Mouse (Mus musculus) midbrain, embryonic 16.5 days (tissue): ENCODE results near the gene Smarcad1. TPM values are rescaled to one million over a fixed set of nuclear protein-coding genes. Genes with fewer than 3 reads are reported as not detected.

Source experiments
- ATAC-seq: fragments of 200-750 bp; cut with Nextera tagmentation; 2 replicates; pipeline ENCODE4 v1.8.0; 2017; ENCODE audit warnings: moderate TSS enrichment
- H3K27ac ChIP-seq: fragments of 300-500 bp; sonication (generic); 2 replicates; pipeline ENCODE4 v1.5.1; 2014; ENCODE audit warnings: mild to moderate bottlenecking, low read length, mixed read lengths
- H3K27me3 ChIP-seq: fragments of 300-500 bp; sonication (generic); 2 replicates; pipeline ENCODE4 v1.6.1; 2014; ENCODE audit warnings: low read depth, low read length, mixed read lengths; ENCODE audit not compliant: control insufficient read depth, insufficient read depth
- H3K36me3 ChIP-seq: fragments of 300-500 bp; sonication (generic); 2 replicates; pipeline ENCODE4 v1.6.1; 2014; ENCODE audit warnings: mild to moderate bottlenecking, low read length, moderate library complexity, mixed read lengths; ENCODE audit not compliant: control insufficient read depth, insufficient read depth
- H3K4me1 ChIP-seq: fragments of 300-500 bp; sonication (generic); 2 replicates; pipeline ENCODE4 v1.6.1; 2014; ENCODE audit warnings: mild to moderate bottlenecking, low read length, mixed read lengths; ENCODE audit not compliant: control insufficient read depth, insufficient read depth
- H3K4me2 ChIP-seq: fragments of 300-500 bp; sonication (generic); 2 replicates; pipeline ENCODE4 v1.6.1; 2014; ENCODE audit warnings: mild to moderate bottlenecking, low read length, mixed read lengths
- H3K4me3 ChIP-seq: fragments of 300-500 bp; sonication (generic); 2 replicates; pipeline ENCODE4 v1.5.1; 2014; ENCODE audit warnings: low read depth, mild to moderate bottlenecking, low read length, moderate library complexity, mixed read lengths
- H3K9ac ChIP-seq: fragments of 300-500 bp; sonication (generic); 2 replicates; pipeline ENCODE4 v1.6.1; 2014; ENCODE audit warnings: low read depth, low read length, mixed read lengths
- H3K9me3 ChIP-seq: fragments of 300-500 bp; sonication (generic); replicated peaks from 2 replicates; pipeline ENCODE4 v1.6.1; 2014; ENCODE audit warnings: mild to moderate bottlenecking, low read length, mixed read lengths; ENCODE audit not compliant: control insufficient read depth, poor library complexity, severe bottlenecking
- WGBS: fragments of 180-500 bp; shearing (Covaris S2); extraction: QIAGEN DNeasy Blood & Tissue Kit; methylation state at CpG from one replicate; pipeline ENCODE4 v1.1.7; 2014; 5-methylcytosine and 5-hydroxymethylcytosine counted together
- polyA plus RNA-seq: library from polyadenylated mRNA; unstranded; fragments of >200 nt; fragmentation: Nextera tagmentation; extraction: Ambion mirVana; gene quantifications from 2 replicates; pipeline ENCODE4 v1.2.1, GENCODE M21; 2015

Smarcad1 gene
- polyA plus RNA-seq, 1 experiment from 2014 or later, result 52.2 TPM

DNA sequence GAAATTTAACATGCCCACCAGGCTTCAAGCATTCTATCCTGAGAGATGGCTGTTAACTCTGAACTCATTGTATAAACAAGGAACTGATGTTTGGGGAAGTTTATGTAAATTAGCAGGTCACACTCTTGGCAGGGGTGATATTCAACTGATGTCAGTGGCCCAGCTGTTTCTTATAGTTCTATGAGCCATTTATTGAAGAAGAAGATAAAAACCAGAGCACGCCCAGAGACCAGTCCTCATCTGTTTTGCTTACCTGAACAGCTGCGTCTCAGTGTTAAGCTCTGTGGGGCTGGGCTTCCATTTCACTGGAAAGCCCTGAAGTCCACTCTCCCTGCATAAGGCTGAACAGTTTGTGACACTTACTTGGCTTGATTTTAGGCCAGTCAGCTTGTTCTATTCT, 95.4 kb downstream of the Smarcad1 start:
- H3K27ac ChIP-seq, result peak overlapping the region; percentile 10; the same call in 1 of the 2 replicates
- no peaks in the 10 kb centered on the region for H3K9me3 ChIP-seq
- H3K9ac ChIP-seq, result no peak overlapping the region
- peak; percentile 49; the same call in 1 of the 2 replicates for ATAC-seq
- H3K36me3 ChIP-seq, result no peaks in the 10 kb centered on the region
- H3K4me1 ChIP-seq, result 0 out of 2 replicates have a peak, but pooled peaks cover 3% of the 10 kb centered on the region
- no peak overlapping the region for H3K4me2 ChIP-seq
- WGBS, result 31% methylated on average over 2 of the region's 2 CpGs
- H3K27me3 ChIP-seq, result no peaks in the 10 kb centered on the region
- H3K4me3 ChIP-seq, result no peak overlapping the region

GRCm38 (mm10) chr6:65138243-65138642, 95.9 kb downstream of the Smarcad1 start:
- ATAC-seq, result no peak
- H3K36me3 ChIP-seq, result no peaks in the 10 kb centered on the region
- H3K9me3 ChIP-seq, result no peaks in the 10 kb centered on the region
- H3K4me1 ChIP-seq, result 0 out of 2 replicates have a peak, but pooled peaks cover 3% of the 10 kb centered on the region
- H3K9ac ChIP-seq, result no peak overlapping the region
- no peak overlapping the region for H3K27ac ChIP-seq
- no peak overlapping the region for H3K4me2 ChIP-seq
- H3K4me3 ChIP-seq, result no peak overlapping the region
- H3K27me3 ChIP-seq, result no peaks in the 10 kb centered on the region
- 51% methylated on average over 1 of the region's 1 CpGs for WGBS

DNA sequence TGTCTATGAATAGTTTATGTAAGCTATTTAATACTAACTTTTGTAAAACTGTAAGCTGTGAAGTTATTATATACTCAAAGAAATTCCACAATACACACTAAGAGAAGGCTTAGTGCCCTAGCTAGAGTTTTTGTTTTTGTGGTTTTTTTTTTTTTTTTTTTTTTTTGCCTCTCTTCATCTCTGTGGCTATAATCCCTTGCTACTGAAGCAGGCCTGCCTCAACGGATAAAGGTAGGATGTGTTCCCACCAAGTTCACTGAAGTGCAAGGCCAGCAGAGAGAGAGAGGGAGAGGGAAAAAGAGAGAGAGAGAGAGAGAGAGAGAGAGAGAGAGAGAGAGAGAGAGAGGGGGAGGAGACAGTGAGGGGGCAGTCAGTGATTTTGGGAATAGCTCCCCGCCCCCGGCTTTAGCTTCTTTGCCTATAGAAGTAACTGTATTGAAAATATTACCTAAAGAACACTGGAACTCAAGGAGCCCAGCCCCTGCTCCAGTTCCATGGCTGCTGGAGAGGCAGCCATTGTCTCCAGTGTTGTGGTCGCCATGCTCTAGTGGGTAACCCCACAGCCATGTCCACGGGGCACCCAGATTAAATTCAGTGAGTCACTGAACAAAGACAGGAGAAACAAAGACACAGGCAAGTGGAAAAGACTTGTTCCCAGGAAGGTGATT, 97.8 kb downstream of the Smarcad1 start:
- Histone ChIP-seq H3K27ac (no peak overlapping the region), H3K27me3 (no peaks in the 10 kb centered on the region), H3K4me3 (no peak overlapping the region), H3K4me2 (no peak overlapping the region), H3K9me3 (no peaks in the 10 kb centered on the region), H3K4me1 (peaks cover 7% of the 10 kb centered on the region; the same call in 1 of the 2 replicates), H3K36me3 (no peaks in the 10 kb centered on the region), H3K9ac (no peak overlapping the region)
- ATAC-seq, result 0 out of 2 replicates have a peak, but pooled peaks have one; percentile 30
- WGBS, result 16% methylated on average over 5 of the region's 5 CpGs

DNA sequence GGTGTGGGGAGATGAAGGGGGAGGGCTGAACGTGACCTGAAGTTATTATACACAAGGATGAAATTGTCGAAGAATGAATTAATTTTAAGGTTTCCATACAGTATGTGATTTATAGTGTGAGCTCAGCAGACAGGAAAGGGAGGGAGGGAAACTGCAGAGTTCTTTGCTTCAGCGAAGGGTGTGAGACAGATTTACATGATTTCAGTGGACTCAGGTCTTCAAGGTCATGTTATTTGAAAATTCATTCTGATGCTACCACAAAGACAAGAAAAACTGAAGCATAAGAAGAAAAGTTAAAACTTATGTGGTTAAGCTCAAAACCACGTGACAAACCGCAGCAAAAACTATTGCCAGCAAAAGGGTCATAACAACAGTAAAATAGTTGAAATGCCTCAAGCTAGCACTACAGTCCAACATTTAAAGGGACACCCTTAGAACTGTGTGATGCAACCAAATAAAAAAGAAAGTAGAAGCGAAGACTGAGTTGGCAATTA, 98.4 kb downstream of the Smarcad1 start:
- Histone ChIP-seq H3K27me3 (no peaks in the 10 kb centered on the region), H3K27ac (no peak overlapping the region)
- 42% methylated on average over 6 of the region's 6 CpGs for WGBS

DNA sequence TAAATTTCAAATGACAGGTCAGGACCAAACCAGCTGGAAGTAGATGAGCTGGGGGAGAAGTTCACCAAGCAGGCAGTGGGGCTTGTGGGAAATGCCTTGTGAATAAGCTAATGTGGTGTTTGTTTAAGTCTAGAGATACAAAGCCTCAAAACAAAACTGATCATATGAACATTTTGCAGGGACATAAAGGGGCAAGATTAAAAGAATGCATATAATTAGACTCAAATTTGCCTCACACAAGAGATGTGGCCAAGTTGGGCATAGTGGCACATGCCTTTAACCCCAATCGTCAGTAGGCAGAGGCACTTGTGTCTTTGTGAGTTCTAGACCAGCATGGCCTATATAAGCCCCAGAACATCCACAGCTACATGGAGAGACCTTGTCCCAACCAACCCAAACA, 99.9 kb downstream of the Smarcad1 start:
- H3K36me3 ChIP-seq, result no peaks in the 10 kb centered on the region
- ATAC-seq, result no peak
- H3K27me3 ChIP-seq, result no peaks in the 10 kb centered on the region
- peaks cover 7% of the 10 kb centered on the region; the same call in 1 of the 2 replicates for H3K4me1 ChIP-seq
- H3K27ac ChIP-seq, result no peak overlapping the region
- H3K4me2 ChIP-seq, result no peak overlapping the region
- H3K4me3 ChIP-seq, result no peak overlapping the region
- no peak overlapping the region for H3K9ac ChIP-seq
- no peaks in the 10 kb centered on the region for H3K9me3 ChIP-seq
- WGBS, result 77% methylated on average over 1 of the region's 1 CpGs

More for the DNA sequence above, 98.4 kb downstream of the Smarcad1 start:
- no peaks in the 10 kb centered on the region for H3K9me3 ChIP-seq
- no peak overlapping the region for H3K4me3 ChIP-seq
- no peak overlapping the region for H3K4me2 ChIP-seq
- no peaks in the 10 kb centered on the region for H3K36me3 ChIP-seq
- peaks cover 7% of the 10 kb centered on the region; the same call in 1 of the 2 replicates for H3K4me1 ChIP-seq
- 0 out of 2 replicates have a peak, but pooled peaks have one; percentile 19 for ATAC-seq
- H3K9ac ChIP-seq, result no peak overlapping the region

DNA sequence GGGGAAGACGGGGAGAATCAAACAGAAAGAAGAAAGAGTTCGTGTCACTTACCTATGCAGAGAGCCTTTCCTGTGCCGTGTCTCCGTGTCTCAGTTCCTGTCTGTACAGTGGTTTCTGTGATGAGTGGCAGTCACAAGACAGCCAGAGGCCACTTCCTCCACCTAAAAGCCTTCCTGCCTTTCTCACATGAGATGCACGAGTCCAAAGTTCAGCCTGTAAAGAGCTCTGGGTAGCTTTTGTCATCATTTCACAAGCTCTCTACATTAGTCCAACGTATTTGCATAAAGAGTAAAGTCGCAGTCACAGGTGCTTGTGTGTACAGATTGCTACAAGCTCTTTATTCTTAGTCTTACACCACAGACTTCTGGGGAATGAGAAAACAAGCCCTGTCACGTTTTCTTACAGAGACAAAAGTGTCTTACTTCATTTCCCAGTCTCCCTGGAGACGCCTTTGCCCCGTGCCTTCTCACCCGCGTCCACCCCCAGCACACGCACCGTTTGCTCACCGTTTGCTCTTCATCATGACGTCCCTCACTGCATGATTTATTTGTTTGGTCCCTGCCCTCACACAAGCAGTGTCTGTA, 102.3 kb downstream of the Smarcad1 start, which contains the start of gene Hpgds:
Gene Hpgds, minus strand, starts transcription at position 288 of the 585 bp plus-strand sequence.
- Histone ChIP-seq H3K27me3 (no peaks in the 10 kb centered on the region), H3K36me3 (no peaks in the 10 kb centered on the region), H3K4me2 (peak within 1 kb of the TSS; percentile 36), H3K4me3 (no peak within 1 kb of the TSS), H3K4me1 (peaks cover 7% of the 10 kb centered on the region; the same call in 1 of the 2 replicates), H3K27ac (no peak within 1 kb of the TSS), H3K9ac (no peak within 1 kb of the TSS), H3K9me3 (no peaks in the 10 kb centered on the region)
- peak; percentile 54 for ATAC-seq
- 23% methylated on average over 16 of the region's 16 CpGs for WGBS

- Histone ChIP-seq H3K4me2 (no peak overlapping the region), H3K27ac (no peak overlapping the region), H3K9me3 (no peaks in the 10 kb centered on the region), H3K36me3 (no peaks in the 10 kb centered on the region), H3K9ac (no peak overlapping the region), H3K4me1 (peaks cover 4% of the 10 kb centered on the region; the same call in 1 of the 2 replicates), H3K27me3 (no peaks in the 10 kb centered on the region), H3K4me3 (no peak overlapping the region)
- ATAC-seq, result no peak
- WGBS, result 90% methylated on average over 4 of the region's 4 CpGs
These were observed 104.0 kb downstream of the Smarcad1 start for GRCm38 (mm10) chr6:65146363-65146762.

- H3K27me3 ChIP-seq, result no peaks in the 10 kb centered on the region
- peak overlapping the region; percentile 21 for H3K4me3 ChIP-seq
- WGBS, result 8% methylated on average over 22 of the region's 22 CpGs
- H3K9me3 ChIP-seq, result no peaks in the 10 kb centered on the region
- H3K27ac ChIP-seq, result no peak overlapping the region
- H3K4me1 ChIP-seq, result no peaks in the 10 kb centered on the region
- H3K4me2 ChIP-seq, result peak overlapping the region; percentile 41
- no peak overlapping the region for H3K9ac ChIP-seq
- ATAC-seq, result no peak
- no peaks in the 10 kb centered on the region for H3K36me3 ChIP-seq
These were observed 108.3 kb downstream of the Smarcad1 start for GRCm38 (mm10) chr6:65150703-65151102.

- Histone ChIP-seq H3K36me3 (no peaks in the 10 kb centered on the region), H3K4me3 (no peak overlapping the region), H3K27ac (no peak overlapping the region), H3K27me3 (no peaks in the 10 kb centered on the region), H3K4me2 (no peak overlapping the region), H3K9me3 (no peaks in the 10 kb centered on the region), H3K9ac (no peak overlapping the region), H3K4me1 (no peaks in the 10 kb centered on the region)
- ATAC-seq, result no peak
- 75% methylated on average over 3 of the region's 3 CpGs for WGBS
These were observed 111.2 kb downstream of the Smarcad1 start for GRCm38 (mm10) chr6:65153570-65153969.
